Mouse (Mus musculus) heart, postnatal 10 days (tissue): ENCODE results near the gene Ablim1. TPM values are rescaled to one million over a fixed set of nuclear protein-coding genes. Genes with fewer than 3 reads are reported as not detected.
A peak's percentile ranks its signal among the peaks of the same experiment; 100 is the strongest.

Experiments used
- DNase-seq, 2 experiments: peaks; one replicate each; pipeline ENCODE4 v3.0.0; 2021
- intact Hi-C: fragments of 180-260 bp; cut with DNase I; formaldehyde crosslinking; loops from one replicate; pipeline ENCODE4 v1.15.1; 2025
- total RNA-seq, 2 experiments: library from RNA; stranded (reverse); gene quantifications; 2 replicates each; pipeline ENCODE4 v1.2.3; 2021

The Ablim1 gene
- total RNA-seq, 2 experiments from 2014 or later = 397 to 585 TPM

DNA sequence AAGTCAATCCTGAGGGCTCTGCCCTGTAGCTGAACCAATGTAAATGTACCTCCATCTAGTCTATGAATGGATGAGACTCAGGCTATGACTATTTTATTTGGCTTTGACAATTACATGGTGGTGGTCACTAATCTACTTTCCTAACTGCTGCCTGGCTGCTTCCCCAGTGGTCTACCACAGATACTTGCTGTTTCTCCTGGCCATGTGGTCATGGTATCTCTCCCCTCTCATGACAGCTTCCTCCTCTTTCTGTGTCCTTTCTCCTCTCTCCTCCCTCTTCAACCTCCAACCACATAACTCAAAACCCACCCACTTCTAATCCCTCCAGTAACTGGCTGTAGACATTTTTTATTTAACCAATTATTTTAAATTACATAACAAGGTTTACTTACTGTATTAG is 34.4 kb upstream of the Ablim1 start:
- intact Hi-C loops = loop anchor here (5.0 kb wide), 1 partner anchor 432 kb away; no protein-coding TSS in a partner anchor
- no peak for DNase-seq

GRCm38 (mm10) chr19:57344678-57345077 is 30.0 kb upstream of the Ablim1 start:
- peak in 1 of 2 experiments; percentile 52 for DNase-seq
- intact Hi-C loops = loop anchor here (5.0 kb wide), 1 partner anchor 427 kb away; no protein-coding TSS in a partner anchor

GRCm38 (mm10) chr19:57343860-57344259 is 29.1 kb upstream of the Ablim1 start:
- intact Hi-C loops = no loop called here
- no peak for DNase-seq

DNA sequence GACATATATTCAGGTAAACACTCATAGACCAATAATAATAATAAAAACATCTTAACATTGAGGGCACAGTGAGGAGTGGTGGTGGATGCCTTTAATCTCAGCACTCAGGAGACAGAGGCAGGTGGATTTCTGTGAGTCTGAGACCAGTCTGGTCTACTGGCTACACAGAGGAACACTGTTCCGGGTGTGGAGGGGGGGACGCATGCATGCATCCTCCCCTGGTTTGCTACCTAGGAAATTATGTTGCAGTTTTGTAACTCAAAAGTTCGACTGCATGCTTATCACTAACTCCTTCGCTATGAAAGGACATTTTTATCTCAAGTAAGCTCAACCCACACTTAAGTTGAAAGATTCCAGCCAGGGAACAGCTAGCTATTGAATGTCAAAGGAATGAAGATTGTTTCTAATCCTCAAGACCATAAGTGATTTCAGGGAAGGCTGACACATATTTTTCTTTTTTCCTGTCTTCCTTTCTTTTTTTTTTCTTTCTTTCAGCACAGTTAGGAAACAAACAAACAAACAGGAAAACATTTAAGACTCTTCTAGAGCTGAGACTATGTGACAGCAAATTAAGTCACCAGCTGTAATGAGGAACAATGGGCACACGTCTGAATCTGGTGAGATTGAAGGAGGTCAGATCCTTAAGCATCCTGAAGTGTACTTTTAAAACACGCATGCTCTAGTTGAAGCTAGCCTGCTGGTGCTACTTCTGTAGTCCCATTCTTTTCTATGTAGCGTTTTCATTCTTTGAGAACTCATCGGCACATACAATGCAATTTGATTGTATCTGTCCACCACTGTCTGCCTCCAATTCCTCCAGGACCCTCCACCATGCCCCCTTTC is 26.4 kb upstream of the Ablim1 start:
- intact Hi-C loops = no loop called here
- DNase-seq = no peak

GRCm38 (mm10) chr19:57339281-57339864 is 24.7 kb upstream of the Ablim1 start:
- DNase-seq = no peak
- intact Hi-C loops = no loop called here

DNA sequence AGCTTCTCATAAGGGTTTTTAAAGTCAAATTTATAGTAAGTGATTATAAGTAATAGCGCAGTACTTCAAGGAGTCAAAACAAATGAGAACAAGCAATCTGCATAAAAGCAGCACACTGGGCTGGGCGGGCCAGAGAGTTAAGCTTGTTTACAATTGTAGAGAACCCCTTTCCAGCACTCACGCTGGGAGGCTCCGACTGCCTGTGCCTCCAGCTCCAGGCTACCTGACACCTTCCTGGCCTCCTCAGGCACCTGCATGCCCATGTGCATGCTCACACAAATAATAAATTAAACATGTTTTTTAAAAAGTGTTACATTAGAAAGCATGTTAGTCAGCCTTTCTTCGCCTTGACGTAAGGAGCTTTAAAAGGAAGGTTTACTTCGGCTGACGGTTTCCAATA is 20.4 kb upstream of the Ablim1 start:
- intact Hi-C loops = no loop called here
- no peak for DNase-seq

GRCm38 (mm10) chr19:57333356-57333755 is 18.6 kb upstream of the Ablim1 start:
- DNase-seq = no peak
- intact Hi-C loops = no loop called here

DNA sequence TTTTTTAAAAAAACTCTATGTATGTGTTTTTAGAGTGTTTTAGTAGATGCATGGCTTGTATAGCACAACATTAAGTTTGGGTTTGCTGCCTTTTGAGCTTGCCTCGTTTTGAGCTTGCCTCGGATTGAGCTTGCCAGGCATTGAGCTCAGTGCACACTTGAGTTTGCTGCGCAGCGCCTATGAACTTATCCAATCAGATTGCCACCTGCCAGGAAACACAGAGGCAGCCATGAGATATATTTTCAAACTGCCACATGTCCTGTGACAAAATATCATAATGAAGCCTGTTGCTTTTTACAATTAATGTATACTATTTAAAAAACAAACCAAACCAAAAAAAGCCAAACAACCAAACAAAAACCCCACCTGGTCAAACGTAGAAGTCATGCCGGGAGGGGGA is 16.5 kb upstream of the Ablim1 start:
- DNase-seq = no peak
- intact Hi-C loops = no loop called here

- intact Hi-C loops = no loop called here
- DNase-seq = no peak
Observed at GRCm38 (mm10) chr19:57330309-57330708, 15.6 kb upstream of the Ablim1 start.

DNA sequence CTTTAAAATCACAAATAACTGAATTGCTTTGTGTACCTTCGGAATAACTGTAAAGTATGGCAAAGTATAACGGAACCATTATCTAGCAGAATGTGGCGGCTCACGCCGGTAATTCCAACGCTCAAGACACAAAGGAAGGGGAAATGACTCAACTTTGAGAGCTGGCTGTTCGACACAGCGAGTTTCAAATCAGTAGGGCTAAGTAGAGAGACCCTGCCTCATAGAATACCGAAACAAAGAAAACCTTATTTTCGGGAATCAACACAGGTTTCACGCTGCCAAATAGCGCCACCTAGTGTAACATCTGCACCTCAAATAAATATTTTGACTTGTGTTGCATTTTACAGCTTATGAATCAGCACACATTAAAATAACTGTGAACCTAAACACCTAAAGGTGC is 14.1 kb upstream of the Ablim1 start:
- intact Hi-C loops = loop anchor here (1.0 to 5.0 kb wide), 5 partner anchors 26 to 314 kb away; no protein-coding TSS in a partner anchor
- peak; percentile 57 to 79 for DNase-seq

GRCm38 (mm10) chr19:57328269-57328668 is 13.6 kb upstream of the Ablim1 start:
- intact Hi-C loops = loop anchor here (2.0 to 5.0 kb wide), 2 partner anchors 27 to 314 kb away; no protein-coding TSS in a partner anchor
- DNase-seq = no peak

DNA sequence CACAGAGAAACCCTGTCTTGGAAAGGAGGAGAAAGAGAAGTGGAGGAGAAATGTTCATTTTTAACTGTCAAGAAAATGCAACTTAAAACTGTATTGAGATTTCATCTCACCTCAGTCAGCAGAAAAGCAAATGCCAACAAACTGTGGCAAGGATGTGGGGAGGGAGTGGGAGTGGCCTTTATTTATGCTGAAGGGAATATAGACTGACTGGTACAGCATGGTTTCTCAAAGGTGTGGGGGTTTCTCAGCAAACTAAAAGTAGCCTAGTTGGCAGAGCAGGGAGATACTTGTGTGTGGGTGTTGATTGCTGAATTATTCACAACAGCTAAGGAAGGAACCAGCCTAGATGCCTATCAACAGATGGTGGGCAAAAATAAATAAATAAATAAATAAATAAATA is 13.0 kb upstream of the Ablim1 start:
- intact Hi-C loops = loop anchor here (2.0 to 5.0 kb wide), 2 partner anchors 27 to 315 kb away; no protein-coding TSS in a partner anchor
- DNase-seq = no peak

GRCm38 (mm10) chr19:57325748-57326300 is 11.1 kb upstream of the Ablim1 start:
- peak; percentile 79 to 90 for DNase-seq
- intact Hi-C loops = loop anchor here (5.0 kb wide), 1 partner anchor 316 kb away; no protein-coding TSS in a partner anchor

DNA sequence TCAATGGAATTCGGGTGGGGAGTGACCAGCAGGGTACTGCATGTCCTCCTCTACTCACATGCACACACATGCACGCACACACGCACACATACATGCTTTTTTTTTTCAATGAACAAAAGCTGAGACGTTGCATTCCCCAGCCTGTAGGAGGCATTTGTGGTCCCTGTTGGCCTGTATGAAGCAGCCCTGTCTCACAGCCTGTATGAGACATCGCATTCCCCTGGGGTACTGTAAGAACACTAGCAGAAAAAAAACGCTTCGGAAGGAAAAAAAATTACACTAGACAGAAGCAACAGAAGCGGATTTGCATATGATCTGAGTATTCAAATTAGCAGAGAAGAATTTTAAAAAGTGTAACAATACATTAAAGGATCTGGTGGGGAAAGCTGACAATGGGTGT is 8.4 kb upstream of the Ablim1 start:
- intact Hi-C loops = no loop called here
- DNase-seq = no peak

- intact Hi-C loops = no loop called here
- DNase-seq = no peak
Observed at GRCm38 (mm10) chr19:57322491-57322890, 7.8 kb upstream of the Ablim1 start.

DNA sequence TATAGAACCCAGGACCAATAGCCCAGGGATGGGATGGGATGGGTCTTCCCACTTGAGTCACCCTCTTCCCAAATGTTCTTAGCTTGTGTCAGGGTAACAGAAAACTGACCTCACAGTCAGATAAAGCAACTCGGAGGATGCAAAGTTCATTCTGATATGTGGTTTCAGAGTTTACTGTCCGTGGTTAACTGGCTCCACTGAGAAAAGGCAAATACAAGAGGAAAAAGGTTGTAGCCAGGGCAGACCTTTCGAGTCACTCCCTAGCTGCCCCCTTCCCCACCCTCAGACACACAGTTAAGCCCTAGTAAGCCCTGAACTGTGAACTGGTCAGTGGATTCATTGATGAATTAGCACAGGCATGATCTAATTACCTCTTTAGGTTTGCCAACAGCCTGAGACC is 7.1 kb upstream of the Ablim1 start:
- DNase-seq = no peak
- intact Hi-C loops = no loop called here

DNA sequence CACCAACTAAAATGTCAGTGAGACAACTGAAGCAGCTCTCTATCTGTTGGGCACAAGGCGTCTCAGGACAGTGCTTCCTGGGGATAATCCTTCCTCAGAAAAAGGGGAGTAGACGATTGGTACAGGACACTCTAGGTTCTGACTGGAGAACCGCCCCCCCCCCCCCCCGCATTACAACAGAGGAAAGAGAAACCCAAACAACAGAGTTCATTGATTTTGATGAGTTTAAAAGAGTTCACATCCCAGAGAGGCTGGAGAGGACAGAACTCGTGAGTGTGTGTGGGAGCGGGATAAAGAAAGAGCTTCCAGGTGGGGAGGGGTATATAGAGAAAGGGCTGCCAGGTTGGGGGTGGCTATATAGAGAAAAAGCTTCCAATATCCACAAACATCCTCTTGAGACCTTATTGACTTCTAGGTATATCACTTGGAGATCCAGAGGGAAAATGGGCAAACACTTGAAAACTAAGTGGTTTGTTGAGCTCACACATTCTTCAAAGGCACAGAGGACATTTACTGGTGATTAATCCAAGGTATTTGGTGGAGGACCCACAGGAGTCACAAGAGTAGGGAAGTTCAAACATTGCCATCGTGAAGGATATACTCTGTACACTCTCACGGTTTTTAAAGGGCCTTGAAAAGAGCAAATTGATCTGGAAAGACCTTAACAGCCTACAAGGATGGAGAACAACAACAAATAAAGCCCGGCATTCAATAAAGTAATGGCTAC is 6.1 kb upstream of the Ablim1 start:
- intact Hi-C loops = no loop called here

DNA sequence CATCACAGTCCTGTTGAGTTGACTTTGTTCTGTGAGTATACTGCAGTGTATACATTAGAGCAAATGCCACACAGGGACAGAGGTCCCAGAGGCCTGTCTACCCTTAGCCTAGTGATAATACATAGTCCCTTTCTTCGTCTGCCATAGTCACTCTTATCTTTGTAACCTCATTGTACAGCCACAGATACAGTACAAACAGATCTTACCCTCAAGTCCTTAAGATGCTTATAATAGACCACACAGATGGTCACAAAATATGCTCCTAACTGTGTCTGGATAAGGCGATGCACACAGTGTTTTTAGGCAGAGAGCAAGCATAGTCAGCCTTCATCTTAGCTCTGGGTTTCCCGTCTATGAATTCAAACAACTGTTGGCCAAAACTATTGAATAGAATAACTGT is 1.9 kb upstream of the Ablim1 start:
- intact Hi-C loops = no loop called here
- DNase-seq = no peak

More for the DNA sequence above, 6.1 kb upstream of the Ablim1 start:
- no peak for DNase-seq

- no peak for DNase-seq
- intact Hi-C loops = loop anchor here (2.0 kb wide), 1 partner anchor 42 kb away; no protein-coding TSS in a partner anchor
Observed at GRCm38 (mm10) chr19:57315013-57315565, 370 bp upstream of the Ablim1 start.

GRCm38 (mm10) chr19:57313891-57314345 is 801 bp downstream of the Ablim1 start:
- DNase-seq = no peak
- intact Hi-C loops = loop anchor here (2.0 to 5.0 kb wide), 2 partner anchors 41 to 117 kb away; no protein-coding TSS in a partner anchor
